Mouse (Mus musculus) layer of hippocampus, adult 11-12 months (tissue): Measurements from ENCODE around the gene Slc25a34.

Experiments
- DNase-seq: peaks from one replicate; pipeline ENCODE4 v3.0.0; 2022; ENCODE audit warnings: low spot score

Slc25a34 gene

DNA sequence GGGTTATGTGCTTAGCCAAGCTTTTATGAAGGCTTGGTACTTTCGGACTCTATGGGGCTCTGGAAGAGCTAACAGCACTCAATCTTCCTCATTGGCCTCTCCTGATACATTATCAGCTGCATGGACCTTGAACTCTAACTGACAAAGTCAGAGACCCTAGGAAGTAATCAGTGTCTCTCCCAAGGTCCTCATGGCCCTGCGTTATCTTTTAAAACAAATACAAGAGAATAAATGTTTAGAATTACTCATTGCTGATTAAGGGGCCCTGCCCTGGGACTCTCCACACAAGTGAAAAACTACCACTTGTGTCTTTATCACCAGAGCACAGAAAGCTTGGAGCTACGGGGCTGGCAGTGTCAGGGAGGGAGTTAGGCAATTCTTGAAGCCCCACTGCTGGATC is 44.8 kb downstream of the Slc25a34 start:
- no peak for DNase-seq

DNA sequence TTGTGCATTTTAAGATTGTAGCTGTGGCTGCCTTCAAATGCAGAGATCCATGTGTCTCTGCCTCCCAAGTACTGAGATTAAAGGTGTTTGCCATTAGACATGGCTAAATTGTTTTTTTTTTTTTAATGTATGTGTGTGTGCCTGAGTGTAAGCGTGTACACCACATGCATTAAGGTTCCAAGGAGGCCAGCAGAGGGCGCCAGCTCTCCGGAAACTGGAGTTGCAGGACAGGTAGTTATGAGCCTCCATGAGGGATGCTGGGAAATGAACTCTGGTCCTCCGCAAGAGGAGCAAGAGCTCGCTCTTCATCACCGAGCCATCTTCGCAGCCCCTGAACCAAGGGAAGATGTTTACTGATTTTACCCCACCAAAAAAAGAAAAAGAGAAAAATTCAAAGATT is 46.7 kb downstream of the Slc25a34 start:
- no peak for DNase-seq

DNA sequence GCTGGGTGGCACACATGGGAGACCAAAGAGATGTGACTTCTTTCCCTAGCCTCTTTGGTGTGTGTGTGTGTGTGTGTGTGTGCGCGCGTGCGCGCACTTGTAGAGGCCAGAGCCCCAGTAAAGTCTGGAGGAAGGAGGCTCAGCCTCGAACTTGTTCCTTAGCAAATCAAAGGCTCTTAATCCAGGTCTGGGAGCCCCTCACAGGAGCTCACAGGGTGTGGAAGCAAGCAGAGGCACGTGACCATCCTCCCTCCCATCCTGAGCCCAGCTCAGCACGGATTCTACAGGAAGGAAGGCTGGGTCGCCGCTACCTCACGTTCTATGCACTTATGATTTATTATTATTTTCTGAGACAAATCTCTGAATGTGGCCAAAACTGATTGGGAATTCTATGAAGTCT is 47.2 kb downstream of the Slc25a34 start:
- DNase-seq = no peak

DNA sequence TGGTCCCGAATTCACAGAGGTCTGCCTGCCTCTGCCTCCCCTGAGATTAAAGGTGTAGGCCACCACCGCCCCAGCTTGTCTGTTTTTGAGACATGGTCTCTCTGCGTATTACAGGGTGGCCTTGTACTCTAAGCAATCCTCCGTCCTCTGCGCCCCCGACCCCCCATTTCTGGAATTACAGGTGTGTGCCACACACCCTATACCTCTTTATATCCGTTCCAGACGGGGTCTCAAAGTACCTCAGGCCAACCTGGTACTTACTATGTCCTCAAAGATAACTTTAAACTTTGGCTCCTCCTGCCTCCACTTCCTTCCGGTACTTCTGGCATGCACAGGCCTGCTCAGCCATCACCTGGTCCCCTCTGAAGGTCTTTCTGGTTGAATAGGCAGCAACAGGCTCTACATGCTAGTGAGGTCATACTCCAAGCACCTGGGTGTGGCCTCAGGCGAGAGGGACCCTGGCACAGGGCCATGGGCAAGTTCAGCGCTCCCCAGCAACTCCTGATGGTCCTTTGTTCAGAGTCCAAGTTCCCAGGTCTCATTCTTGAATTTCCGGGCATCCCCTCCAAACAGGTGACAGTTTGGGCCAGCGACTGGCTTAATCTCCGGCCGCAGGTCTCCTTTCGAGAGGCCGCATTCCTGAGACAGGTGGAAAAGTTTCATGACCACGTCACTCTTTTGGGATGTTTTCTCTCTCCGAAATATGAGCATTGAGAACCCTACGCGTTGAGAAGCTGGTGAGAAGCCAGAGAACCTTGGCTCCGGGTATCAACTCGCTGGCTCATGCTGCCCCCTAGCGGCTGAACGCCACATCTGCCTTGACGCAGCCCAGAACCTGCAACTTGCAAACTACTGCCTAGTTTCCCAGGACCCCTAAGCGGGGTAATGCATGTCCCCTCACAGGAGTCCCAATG is 48.6 kb downstream of the Slc25a34 start:
- DNase-seq = peak; percentile 75

- no peak for DNase-seq
Measured at GRCm38 (mm10) chr4:141573359-141573966, 50.2 kb downstream of the Slc25a34 start.

DNA sequence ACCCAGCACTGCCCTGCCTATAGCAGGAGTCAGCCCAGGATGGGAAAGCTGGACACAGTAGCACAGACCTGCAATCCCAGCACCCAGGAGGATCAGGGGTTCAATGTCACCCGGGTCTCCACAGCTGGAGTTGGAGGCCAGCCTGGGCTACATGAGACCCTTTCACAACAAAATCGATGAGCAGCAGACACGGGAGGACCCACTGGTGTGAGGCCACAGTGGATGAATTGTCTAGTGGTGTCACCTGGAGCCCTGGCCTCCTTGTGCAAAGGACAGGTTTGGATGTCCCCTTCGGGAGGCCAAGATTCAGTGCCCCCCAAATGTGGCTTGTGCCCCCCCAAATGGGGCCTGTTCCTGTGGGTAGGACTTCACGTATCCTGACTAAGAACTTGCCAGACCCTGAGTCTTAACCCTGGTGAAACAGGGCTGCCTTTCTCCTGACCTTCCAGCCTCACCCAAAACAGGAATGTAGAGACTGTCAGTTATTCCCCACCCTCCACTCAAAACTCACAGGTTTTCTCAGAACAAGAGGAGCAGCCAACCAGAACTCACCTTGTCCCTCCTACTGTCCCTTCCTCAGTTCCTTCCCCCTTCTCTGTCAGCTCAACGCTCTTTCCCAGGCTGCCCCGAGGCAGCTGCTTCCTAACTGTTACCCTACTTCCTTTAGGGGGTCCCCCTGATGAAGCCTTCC is 50.8 kb downstream of the Slc25a34 start:
- no peak for DNase-seq

- no peak for DNase-seq
Measured at GRCm38 (mm10) chr4:141571934-141572333, 51.7 kb downstream of the Slc25a34 start.

DNA sequence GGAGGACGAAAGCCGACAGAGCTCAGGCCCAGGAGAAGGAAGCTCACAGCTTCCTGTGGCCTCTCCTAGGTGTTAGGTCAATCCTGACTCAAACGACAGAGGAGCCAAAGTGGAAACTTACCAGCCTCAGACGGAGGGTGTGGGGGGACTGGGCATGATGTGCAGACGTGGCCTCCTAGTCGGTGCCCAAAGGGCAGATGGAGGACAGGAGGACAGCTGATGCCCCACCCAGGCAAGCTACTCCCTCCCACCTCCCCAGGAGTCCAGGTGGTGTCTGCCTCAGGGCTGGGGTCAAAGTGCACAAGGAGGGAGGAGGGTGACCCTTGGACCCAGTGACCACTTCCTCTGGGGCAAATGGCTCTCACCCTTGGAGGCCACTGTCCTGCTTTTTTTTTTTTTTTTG is 52.3 kb downstream of the Slc25a34 start:
- DNase-seq = no peak

DNA sequence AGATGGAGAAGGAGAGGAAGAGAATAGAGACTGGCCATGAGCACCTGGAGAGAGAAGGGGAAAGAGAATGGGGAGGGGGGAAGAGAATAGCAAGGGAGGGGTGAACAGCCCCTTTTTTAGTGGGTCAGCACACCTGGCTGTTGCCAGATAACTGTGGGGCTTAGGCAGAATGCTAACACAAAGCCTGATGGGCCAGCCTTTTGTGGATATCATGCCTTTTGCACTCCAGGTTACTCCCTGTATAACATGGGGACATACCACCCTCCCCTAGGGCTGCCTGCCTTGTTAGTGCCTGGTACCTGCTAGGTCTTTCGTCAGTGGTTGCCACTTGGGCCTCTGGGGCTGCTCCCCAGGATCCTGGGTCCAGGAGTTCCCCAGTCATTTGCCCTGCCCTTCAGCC is 52.8 kb downstream of the Slc25a34 start:
- no peak for DNase-seq

DNA sequence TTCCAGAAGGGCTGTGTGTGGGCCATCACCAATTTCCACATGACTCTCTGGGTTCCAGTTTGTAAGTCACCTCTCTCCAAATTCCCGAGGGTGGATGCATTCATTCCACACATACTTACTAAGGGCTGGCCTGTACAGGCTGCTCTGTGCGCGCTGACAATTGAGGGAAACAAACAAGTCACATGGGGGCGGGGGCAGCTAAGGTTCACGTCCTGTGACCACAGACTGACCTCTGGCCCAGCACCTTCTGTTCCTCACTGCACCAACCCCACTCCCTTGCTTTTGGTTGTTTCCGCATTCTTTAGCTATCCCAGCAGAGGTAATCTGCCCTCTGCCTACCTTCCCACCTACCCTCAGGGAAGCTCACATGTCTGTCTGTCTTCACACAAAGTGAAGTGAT is 53.6 kb downstream of the Slc25a34 start:
- DNase-seq = no peak

DNA sequence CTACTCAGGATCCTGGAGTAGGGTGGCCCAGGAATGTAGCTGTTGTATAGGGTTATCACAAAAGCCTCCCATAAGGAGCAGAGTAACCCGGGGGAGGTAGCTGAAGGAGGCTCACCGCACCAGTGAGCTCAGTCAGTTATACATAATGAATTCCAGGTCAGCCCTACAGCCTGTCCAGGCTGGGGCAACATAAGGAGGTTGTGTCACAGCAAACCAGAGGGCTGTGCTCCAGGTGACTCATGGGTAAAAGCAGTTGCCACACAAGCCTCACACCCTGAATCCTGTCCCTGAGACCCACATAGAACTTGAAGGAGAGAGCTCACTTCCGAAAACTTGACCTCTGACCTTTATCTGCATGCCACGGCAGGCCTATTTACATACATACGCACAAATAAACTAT is 54.7 kb downstream of the Slc25a34 start:
- DNase-seq = no peak
